Mouse (Mus musculus) midbrain, embryonic 15.5 days (tissue): ENCODE measurements around the gene Gm21788. TPM values are rescaled to one million over a fixed set of nuclear protein-coding genes. Genes with fewer than 3 reads are reported as not detected.
"Not testable (repeated sequence)": the region's sequence is repeated elsewhere in the genome, so short reads cannot be mapped to it uniquely, and the experiment has no call there.

Experiments used
- ATAC-seq: fragments of 200-750 bp; cut with Nextera tagmentation; replicated peaks from 2 replicates; pipeline ENCODE4 v1.8.0; 2017; ENCODE audit warnings: moderate TSS enrichment
- H3K27ac ChIP-seq: fragments of 300-500 bp; sonication (generic); 2 replicates; pipeline ENCODE4 v1.5.1; 2015; ENCODE audit warnings: mild to moderate bottlenecking, inconsistent platforms
- H3K27me3 ChIP-seq: fragments of 300-500 bp; sonication (generic); replicated peaks from 2 replicates; pipeline ENCODE4 v1.6.1; 2015; ENCODE audit warnings: inconsistent platforms
- H3K36me3 ChIP-seq: fragments of 300-500 bp; sonication (generic); replicated peaks from 2 replicates; pipeline ENCODE4 v1.6.1; 2015; ENCODE audit warnings: inconsistent platforms
- H3K4me1 ChIP-seq: fragments of 300-500 bp; sonication (generic); 2 replicates; pipeline ENCODE4 v1.6.1; 2015; ENCODE audit warnings: inconsistent platforms
- H3K4me2 ChIP-seq: fragments of 300-500 bp; sonication (generic); 2 replicates; pipeline ENCODE4 v1.6.1; 2015; ENCODE audit warnings: inconsistent platforms, mild to moderate bottlenecking, moderate library complexity
- H3K4me3 ChIP-seq: fragments of 300-500 bp; sonication (generic); 2 replicates; pipeline ENCODE4 v1.5.1; 2015; ENCODE audit warnings: mild to moderate bottlenecking, inconsistent platforms
- H3K9ac ChIP-seq: fragments of 300-500 bp; sonication (generic); 2 replicates; pipeline ENCODE4 v1.6.1; 2015; ENCODE audit warnings: mild to moderate bottlenecking, inconsistent platforms
- H3K9me3 ChIP-seq: fragments of 300-500 bp; sonication (generic); 2 replicates; pipeline ENCODE4 v1.6.1; 2016; ENCODE audit warnings: inconsistent platforms
- WGBS: fragments of 180-500 bp; shearing (Covaris S2); methylation state at CpG from one replicate; pipeline ENCODE4 v1.1.7; 2015; ENCODE audit warnings: mixed read lengths; 5-methylcytosine and 5-hydroxymethylcytosine counted together
- polyA plus RNA-seq: library from polyadenylated mRNA; unstranded; fragments of >200 nt; fragmentation: Nextera tagmentation; extraction: Ambion mirVana; gene quantifications from 2 replicates; pipeline ENCODE4 v1.2.1, GENCODE M21; 2015

Gene Gm21788
- not detected in 2 replicates for polyA plus RNA-seq

DNA sequence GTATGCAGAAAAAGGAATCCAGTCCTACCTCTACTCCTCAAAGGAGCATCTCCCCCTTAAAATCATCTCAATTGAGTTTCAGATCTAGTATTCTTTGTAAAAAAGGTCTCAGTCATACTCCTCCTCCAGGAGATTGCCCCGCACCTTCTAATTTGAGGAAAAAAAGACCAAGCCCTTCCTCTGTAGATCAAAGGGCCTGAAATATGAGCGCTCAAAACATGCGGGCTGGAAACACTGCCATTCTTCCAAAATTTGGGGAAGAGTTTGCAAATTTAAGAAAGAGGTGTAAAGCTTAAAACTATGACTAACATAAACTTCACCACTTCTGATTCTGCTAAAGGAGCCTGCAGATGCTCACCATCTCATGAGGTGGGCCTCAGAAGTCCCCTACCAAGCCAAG, at the start of gene Gm21788:
Gene Gm21788, plus strand, starts transcription at position 301 of the 400 bp plus-strand sequence.
- no CpG with 5 or more reads among the region's 3 CpGs for WGBS
- not testable (repeated sequence) for H3K36me3 ChIP-seq, H3K27me3 ChIP-seq, ATAC-seq, H3K4me2 ChIP-seq, H3K27ac ChIP-seq, H3K9me3 ChIP-seq, H3K9ac ChIP-seq, H3K4me1 ChIP-seq, H3K4me3 ChIP-seq

Other genes starting within 250 kb of the Gm21788 start
- gene Gm21244, start 235.7 kb upstream of the Gm21788 start, polyA plus RNA-seq, result not detected in 2 replicates
- gene Gm28998, start 151.2 kb upstream of the Gm21788 start, polyA plus RNA-seq, result not detected in 2 replicates
- not detected in 2 replicates for gene Gm20826, start 233.5 kb downstream of the Gm21788 start, polyA plus RNA-seq